Mouse (Mus musculus) lung, postnatal 14 days (tissue): ENCODE results near the gene Aicda.
"Not testable (repeated sequence)": the region's sequence is repeated elsewhere in the genome, so short reads cannot be mapped to it uniquely, and the experiment has no call there.

ENCODE experiments used
- DNase-seq: peaks from one replicate; pipeline ENCODE4 v3.0.0; 2021

Gene Aicda

GRCm38 (mm10) chr6:122555266-122555665 lies 1.7 kb downstream of the Aicda start:
- no peak for DNase-seq

GRCm38 (mm10) chr6:122556959-122557561 lies 3.5 kb downstream of the Aicda start:
- DNase-seq, result peak; percentile 81

- DNase-seq, result peak; percentile 80
These were observed 6.8 kb downstream of the Aicda start for GRCm38 (mm10) chr6:122560427-122560826.

GRCm38 (mm10) chr6:122561005-122561404 lies 7.4 kb downstream of the Aicda start:
- no peak for DNase-seq

- peak; percentile 67 for DNase-seq
These were observed 8.9 kb downstream of the Aicda start for GRCm38 (mm10) chr6:122562463-122562862.

GRCm38 (mm10) chr6:122565070-122565784 lies 11.6 kb downstream of the Aicda start:
- DNase-seq, result no peak

- DNase-seq, result no peak
These were observed 15.5 kb downstream of the Aicda start for GRCm38 (mm10) chr6:122569113-122569512.

GRCm38 (mm10) chr6:122569762-122570161 lies 16.2 kb downstream of the Aicda start:
- DNase-seq, result no peak

- no peak for DNase-seq
These were observed 17.4 kb downstream of the Aicda start for GRCm38 (mm10) chr6:122570695-122571616.

GRCm38 (mm10) chr6:122571617-122571959 lies 18.0 kb downstream of the Aicda start:
- DNase-seq, result no peak

- DNase-seq, result not testable (repeated sequence)
These were observed 21.4 kb downstream of the Aicda start for GRCm38 (mm10) chr6:122575037-122575436.

GRCm38 (mm10) chr6:122577030-122577429 lies 23.4 kb downstream of the Aicda start:
- no peak for DNase-seq

- DNase-seq, result no peak
These were observed 25.5 kb downstream of the Aicda start for GRCm38 (mm10) chr6:122579086-122579485.

GRCm38 (mm10) chr6:122591027-122591758 lies 37.6 kb downstream of the Aicda start:
- DNase-seq, result no peak

GRCm38 (mm10) chr6:122592905-122593304 lies 39.3 kb downstream of the Aicda start:
- no peak for DNase-seq

- DNase-seq, result peak; percentile 33
These were observed 42.0 kb downstream of the Aicda start for GRCm38 (mm10) chr6:122595637-122596036.

- no peak for DNase-seq
These were observed 43.0 kb downstream of the Aicda start for GRCm38 (mm10) chr6:122596608-122597007.

- no peak for DNase-seq
These were observed 44.4 kb downstream of the Aicda start for GRCm38 (mm10) chr6:122598014-122598413.

GRCm38 (mm10) chr6:122598436-122598835 lies 44.8 kb downstream of the Aicda start:
- DNase-seq, result no peak

- no peak for DNase-seq
These were observed 45.6 kb downstream of the Aicda start for GRCm38 (mm10) chr6:122599054-122599737.

- no peak for DNase-seq
These were observed 46.6 kb downstream of the Aicda start for GRCm38 (mm10) chr6:122600066-122600646.

GRCm38 (mm10) chr6:122601031-122601430 lies 47.4 kb downstream of the Aicda start:
- DNase-seq, result no peak
